Mouse (Mus musculus) ES-Bruce4 (cell line): ENCODE results near the gene Nup133. TPM values are rescaled to one million over a fixed set of nuclear protein-coding genes. Genes with fewer than 3 reads are reported as not detected.

Experiments used
- H3K27ac ChIP-seq: 2 replicates; pipeline ENCODE4 v1.5.1; 2012; ENCODE audit warnings: low read length, inconsistent platforms; ENCODE audit not compliant: insufficient read depth
- H3K27me3 ChIP-seq: 2 replicates; pipeline ENCODE4 v1.6.1; 2012; ENCODE audit warnings: mild to moderate bottlenecking, low read length, inconsistent platforms; ENCODE audit not compliant: control insufficient read depth, poor library complexity, insufficient read depth, severe bottlenecking
- H3K36me3 ChIP-seq: 2 replicates; pipeline ENCODE4 v1.6.1; 2012; ENCODE audit warnings: inconsistent platforms, mild to moderate bottlenecking, low read length, moderate library complexity; ENCODE audit not compliant: control insufficient read depth, poor library complexity, insufficient read depth, severe bottlenecking
- H3K4me1 ChIP-seq: one replicate; pipeline ENCODE4 v1.8.1; 2011; ENCODE audit warnings: low read length; ENCODE audit not compliant: control insufficient read depth, insufficient read depth
- H3K4me3 ChIP-seq: 2 replicates; pipeline ENCODE4 v1.5.1; 2011; ENCODE audit warnings: low read depth, mild to moderate bottlenecking, low read length
- H3K9ac ChIP-seq: 2 replicates; pipeline ENCODE4 v1.6.1; 2012; ENCODE audit warnings: low read depth, mild to moderate bottlenecking, inconsistent platforms; ENCODE audit not compliant: poor library complexity, severe bottlenecking
- H3K9me3 ChIP-seq: replicated peaks from 2 replicates; pipeline ENCODE4 v1.6.1; 2012; ENCODE audit warnings: mild to moderate bottlenecking, low read length, inconsistent platforms; ENCODE audit not compliant: control insufficient read depth, poor library complexity, insufficient read depth, severe bottlenecking
- CTCF ChIP-seq: IDR thresholded peaks from one replicate; pipeline ENCODE4 v1.8.1; 2011; ENCODE audit warnings: low read depth, low read length
- EP300 ChIP-seq: IDR thresholded peaks from 2 replicates; pipeline ENCODE4 v1.6.1; 2011; ENCODE audit warnings: low read depth, low read length; ENCODE audit not compliant: insufficient read depth
- POLR2A ChIP-seq: IDR thresholded peaks from one replicate; pipeline ENCODE4 v1.8.1; 2011; ENCODE audit warnings: low read length; ENCODE audit not compliant: insufficient read depth
- polyA plus RNA-seq: library from polyadenylated mRNA; stranded (reverse); fragments of >200 nt; gene quantifications from 2 replicates; pipeline ENCODE4 v1.2.4, GENCODE M21; 2011; ENCODE audit warnings: low read depth; ENCODE audit not compliant: missing spikeins, insufficient read depth, insufficient read length

Gene Nup133
- polyA plus RNA-seq, 1 experiment, result 56.1 TPM

DNA sequence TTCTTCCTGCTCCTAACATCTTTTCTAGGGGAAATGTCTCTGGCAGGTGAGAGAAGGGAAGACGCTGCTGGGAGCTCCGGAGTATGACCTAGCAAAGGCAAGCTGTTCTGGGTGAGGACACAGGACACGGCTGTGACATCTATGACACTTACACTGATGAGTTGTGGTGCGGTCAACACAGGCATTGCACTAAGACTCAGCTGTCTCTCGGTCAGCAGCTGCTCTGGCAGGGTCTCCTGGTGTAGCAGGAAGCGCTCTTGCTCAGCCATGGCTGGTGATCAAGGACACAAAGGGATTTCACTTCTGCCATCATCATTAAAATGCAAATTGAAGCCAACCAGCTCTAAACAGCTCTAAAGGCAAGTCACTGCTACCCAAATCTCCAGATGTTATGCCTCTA, 41.5 kb downstream of the Nup133 start:
- Histone ChIP-seq H3K27ac (no peak overlapping the region), H3K36me3 (peaks cover 74% of the 10 kb centered on the region), H3K9me3 (no peaks in the 10 kb centered on the region), H3K4me1 (no peaks in the 10 kb centered on the region), H3K27me3 (no peaks in the 10 kb centered on the region), H3K4me3 (no peak overlapping the region), H3K9ac (no peak overlapping the region)
- TF ChIP-seq CTCF, result no peak

DNA sequence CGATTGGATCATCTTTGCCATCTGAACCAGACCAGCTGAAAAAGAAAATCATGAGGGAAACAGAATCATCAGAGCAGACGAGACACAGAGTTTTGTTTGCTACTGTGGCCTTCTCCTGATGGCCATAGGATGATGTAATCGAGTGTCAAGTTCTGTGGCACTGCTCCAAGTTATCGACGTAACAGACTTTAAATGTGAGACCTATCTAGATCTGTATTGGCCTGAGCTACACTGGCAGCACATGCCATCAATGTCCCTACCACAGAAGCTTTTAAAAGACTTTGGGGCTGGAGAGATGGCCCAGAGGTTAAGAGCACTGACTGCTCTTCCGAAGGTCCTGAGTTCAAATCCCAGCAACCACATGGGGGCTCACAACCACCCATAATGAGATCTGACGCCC, 46.4 kb downstream of the Nup133 start:
- peaks cover 49% of the 10 kb centered on the region for H3K36me3 ChIP-seq
- no peak overlapping the region for H3K9ac ChIP-seq
- no peak overlapping the region for H3K27ac ChIP-seq
- no peaks in the 10 kb centered on the region for H3K9me3 ChIP-seq
- TF ChIP-seq EP300 (no peak), POLR2A (no peak), CTCF (no peak)
- H3K4me3 ChIP-seq, result no peak overlapping the region
- no peaks in the 10 kb centered on the region for H3K4me1 ChIP-seq
- no peaks in the 10 kb centered on the region for H3K27me3 ChIP-seq

DNA sequence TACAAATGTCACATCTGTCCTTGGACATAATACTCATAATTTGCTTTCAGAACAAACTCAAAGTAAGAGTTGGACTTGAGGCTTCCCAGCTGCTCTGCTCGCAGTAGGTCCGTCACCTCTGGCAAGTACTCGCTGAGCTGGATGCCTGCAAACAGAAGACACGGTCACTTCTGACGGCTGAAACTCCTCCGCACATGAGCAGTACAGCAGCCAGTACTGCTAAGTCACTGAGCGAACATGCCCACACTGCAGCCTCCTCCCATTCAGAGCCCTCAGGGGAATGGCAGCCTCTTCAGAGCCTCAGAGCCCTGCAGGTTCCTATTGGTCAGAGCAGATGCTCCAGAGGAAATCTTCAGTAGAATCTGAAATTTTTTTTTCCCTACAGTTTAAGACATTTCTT, 49.7 kb downstream of the Nup133 start:
- Histone ChIP-seq H3K27me3 (no peaks in the 10 kb centered on the region), H3K36me3 (peaks cover 32% of the 10 kb centered on the region), H3K9me3 (no peaks in the 10 kb centered on the region), H3K4me1 (no peaks in the 10 kb centered on the region), H3K9ac (no peak overlapping the region), H3K4me3 (no peak overlapping the region), H3K27ac (no peak overlapping the region)
- TF ChIP-seq POLR2A, result no peak
- no peak for TF ChIP-seq CTCF
- TF ChIP-seq EP300, result no peak

DNA sequence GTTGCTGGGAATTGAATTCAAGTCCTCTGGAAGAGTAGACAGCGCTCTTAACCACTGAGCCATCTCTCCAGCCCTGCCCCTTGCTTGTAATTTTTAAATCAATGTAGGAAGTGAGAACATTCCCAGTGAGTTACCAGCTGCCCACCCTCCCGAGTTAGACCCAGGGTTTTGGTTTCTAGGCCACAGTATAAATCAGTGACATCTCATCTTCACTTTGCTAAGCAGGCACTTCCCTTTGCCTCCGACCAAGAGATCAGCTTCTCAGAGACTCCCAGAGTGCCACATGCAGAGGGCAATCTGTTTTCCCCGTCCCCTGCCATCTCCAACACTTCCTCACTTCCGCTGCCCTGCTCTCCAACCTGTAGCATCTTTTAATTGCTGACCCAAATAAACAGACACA, 50.5 kb downstream of the Nup133 start:
- peaks cover 24% of the 10 kb centered on the region for H3K36me3 ChIP-seq
- H3K4me1 ChIP-seq, result no peaks in the 10 kb centered on the region
- TF ChIP-seq CTCF (no peak), POLR2A (no peak), EP300 (no peak)
- H3K9me3 ChIP-seq, result no peaks in the 10 kb centered on the region
- no peak overlapping the region for H3K27ac ChIP-seq
- H3K9ac ChIP-seq, result no peak overlapping the region
- no peaks in the 10 kb centered on the region for H3K27me3 ChIP-seq
- H3K4me3 ChIP-seq, result no peak overlapping the region

DNA sequence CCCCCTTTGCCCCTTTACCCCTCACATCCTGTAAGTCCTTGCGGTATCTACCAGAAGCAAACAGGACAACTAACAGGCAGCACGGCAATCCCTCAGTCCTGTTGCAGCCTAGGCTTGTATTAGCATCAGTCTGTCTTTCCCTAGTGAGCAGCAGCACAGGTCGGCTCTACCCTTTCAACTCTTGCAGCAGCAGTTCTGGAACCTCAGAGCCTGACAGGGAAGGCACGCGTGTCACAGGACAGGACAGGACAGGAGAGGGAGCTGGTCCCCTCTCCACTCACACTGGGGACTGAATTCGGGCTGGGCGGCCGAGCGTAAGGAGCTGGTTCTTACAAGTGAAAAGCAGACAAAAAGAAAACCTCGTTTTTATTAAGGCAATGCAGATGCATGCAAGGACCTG, 52.3 kb downstream of the Nup133 start:
- Histone ChIP-seq H3K9me3 (no peaks in the 10 kb centered on the region), H3K9ac (no peak overlapping the region), H3K27me3 (no peaks in the 10 kb centered on the region), H3K4me1 (no peaks in the 10 kb centered on the region), H3K36me3 (peaks cover 12% of the 10 kb centered on the region), H3K4me3 (no peak overlapping the region), H3K27ac (no peak overlapping the region)
- TF ChIP-seq CTCF (no peak), POLR2A (no peak)

DNA sequence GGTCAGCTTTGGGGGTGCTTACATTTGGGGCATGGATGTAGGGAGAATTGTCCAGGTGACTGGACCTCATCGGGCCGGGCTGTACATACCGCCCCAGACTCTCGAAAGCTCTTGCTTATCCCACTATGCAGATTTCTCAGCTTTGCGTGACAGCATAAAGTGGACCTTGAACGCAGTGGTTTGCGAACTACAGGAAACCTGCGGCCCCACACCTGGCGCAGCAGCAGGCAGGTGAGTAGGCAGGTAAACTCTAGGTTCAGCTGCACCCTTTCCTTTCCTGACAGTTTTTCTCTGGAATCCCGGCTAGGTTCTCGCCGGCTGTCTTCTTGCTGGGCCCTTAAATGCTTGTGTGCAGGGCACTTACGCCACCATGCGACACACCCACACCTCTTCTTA, 52.7 kb downstream of the Nup133 start:
- no peak for TF ChIP-seq EP300
- TF ChIP-seq POLR2A, result no peak
- TF ChIP-seq CTCF, result no peak
- Histone ChIP-seq H3K27ac (no peak overlapping the region), H3K9me3 (no peaks in the 10 kb centered on the region), H3K4me1 (no peaks in the 10 kb centered on the region), H3K9ac (no peak overlapping the region), H3K27me3 (no peaks in the 10 kb centered on the region), H3K4me3 (no peak overlapping the region), H3K36me3 (peaks cover 9% of the 10 kb centered on the region)
